Mouse (Mus musculus): ENCODE data around the gene Mei1.

Gene Mei1

GRCm38 (mm10) chr15:82151176-82151575 is 81.4 kb downstream of the Mei1 start:
- DNase-seq (ENCODE audit: low spot score), result no peak

GRCm38 (mm10) chr15:82152022-82152421 is 82.2 kb downstream of the Mei1 start:
- DNase-seq (ENCODE audit: low spot score), result no peak

- DNase-seq (ENCODE audit: low spot score), result no peak
Measured at GRCm38 (mm10) chr15:82152435-82152834, 82.6 kb downstream of the Mei1 start.

- DNase-seq (ENCODE audit: low spot score), result no peak
Measured at GRCm38 (mm10) chr15:82156298-82156697, 86.5 kb downstream of the Mei1 start.

- no peak for DNase-seq (ENCODE audit: low spot score)
Measured at GRCm38 (mm10) chr15:82156902-82157301, 87.1 kb downstream of the Mei1 start.

- DNase-seq (ENCODE audit: low spot score), result no peak
Measured at GRCm38 (mm10) chr15:82158243-82159035, 88.6 kb downstream of the Mei1 start.

- no peak for DNase-seq (ENCODE audit: low spot score)
Measured at GRCm38 (mm10) chr15:82159471-82159870, 89.7 kb downstream of the Mei1 start.

GRCm38 (mm10) chr15:82160731-82161640 is 91.2 kb downstream of the Mei1 start:
- no peak for DNase-seq (ENCODE audit: low spot score)

GRCm38 (mm10) chr15:82161965-82162600 is 92.3 kb downstream of the Mei1 start:
- no peak for DNase-seq (ENCODE audit: low spot score)

GRCm38 (mm10) chr15:82163356-82164060 is 93.7 kb downstream of the Mei1 start:
- no peak for DNase-seq (ENCODE audit: low spot score)

- no peak for DNase-seq (ENCODE audit: low spot score)
Measured at GRCm38 (mm10) chr15:82164061-82164399, 94.2 kb downstream of the Mei1 start.

GRCm38 (mm10) chr15:82164496-82164895 is 94.7 kb downstream of the Mei1 start:
- DNase-seq (ENCODE audit: low spot score), result no peak

GRCm38 (mm10) chr15:82165332-82166239 is 95.8 kb downstream of the Mei1 start:
- no peak for DNase-seq (ENCODE audit: low spot score)

GRCm38 (mm10) chr15:82166240-82167100 is 96.7 kb downstream of the Mei1 start:
- DNase-seq (ENCODE audit: low spot score), result no peak

GRCm38 (mm10) chr15:82167201-82168168 is 97.7 kb downstream of the Mei1 start:
- DNase-seq (ENCODE audit: low spot score), result no peak

- DNase-seq (ENCODE audit: low spot score), result peak; percentile 51
Measured at GRCm38 (mm10) chr15:82169671-82170070, 99.9 kb downstream of the Mei1 start.

GRCm38 (mm10) chr15:82170437-82171377 is 100.9 kb downstream of the Mei1 start:
- no peak for DNase-seq (ENCODE audit: low spot score)

- no peak for DNase-seq (ENCODE audit: low spot score)
Measured at GRCm38 (mm10) chr15:82172648-82173047, 102.9 kb downstream of the Mei1 start.
